Mouse (Mus musculus): ENCODE data around the gene Fbxo45.

- TF ChIP-seq CTCF (IDR thresholded peaks at IDR 0.05) (no peak), EP300 (IDR thresholded peaks at IDR 0.05; ENCODE audit: insufficient read depth, low read depth, low read length) (no peak), POLR2A (IDR thresholded peaks at IDR 0.05; ENCODE audit: insufficient read depth, low read depth, low read length) (no peak)
Observed at GRCm38 (mm10) chr16:32239428-32240312, 7.3 kb downstream of the Fbxo45 start.
